Mouse (Mus musculus) cerebellum, adult 9-10 months (tissue): Measurements from ENCODE around the gene Mief1.

Experiments
- DNase-seq: peaks from one replicate; pipeline ENCODE4 v3.0.0; 2022

The Mief1 gene

GRCm38 (mm10) chr15:80263610-80264575 is 30.1 kb downstream of the Mief1 start, which contains the start of gene Rps19bp1:
Gene Rps19bp1 (minus strand): TSS chr15:80264315.
- DNase-seq = peak; percentile 84

DNA sequence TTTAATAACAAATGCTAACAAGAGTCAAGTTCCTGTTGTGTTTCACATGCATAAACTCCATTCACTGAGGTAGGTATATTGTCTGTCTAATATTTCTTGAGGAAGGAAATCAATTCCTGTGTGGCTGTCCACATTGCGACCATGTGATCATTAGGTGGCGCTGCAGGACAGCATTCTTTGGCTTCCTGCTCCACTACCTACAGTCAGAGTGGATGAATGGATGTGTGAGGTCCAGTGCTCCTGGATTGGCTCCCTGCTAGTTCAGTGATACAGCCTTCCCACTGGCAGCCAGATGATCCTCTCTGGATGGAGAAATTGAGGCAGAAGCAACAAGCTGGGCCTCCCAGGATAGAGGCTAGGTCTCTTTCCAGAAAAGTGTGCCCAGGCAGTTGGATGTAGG is 32.5 kb downstream of the Mief1 start:
- peak; percentile 93 for DNase-seq

DNA sequence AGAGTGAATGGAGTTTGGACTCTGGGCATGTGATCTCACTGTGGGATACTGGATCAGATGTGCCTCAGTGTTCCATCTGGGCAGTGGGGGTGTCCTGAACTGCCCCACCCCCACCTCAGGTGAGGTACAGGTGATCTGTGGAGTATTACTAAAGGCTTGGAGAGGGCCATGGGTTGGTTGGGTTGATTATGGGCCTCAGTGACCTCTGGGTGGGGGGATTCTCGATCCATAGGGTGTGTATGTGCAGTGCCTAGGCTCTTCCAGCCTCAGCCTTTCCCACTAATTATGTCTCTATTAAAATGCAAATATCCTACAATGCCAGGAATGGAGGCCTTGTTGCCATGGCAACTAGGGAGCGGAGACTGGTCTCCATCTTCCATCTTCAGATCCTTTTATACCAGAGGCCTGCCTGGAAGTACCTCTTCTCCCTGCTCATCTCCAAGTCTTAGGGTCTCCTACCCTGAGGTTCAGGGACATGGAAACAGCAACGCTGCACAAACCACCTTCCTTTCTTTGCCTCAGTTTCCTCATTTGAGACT is 38.1 kb downstream of the Mief1 start:
- no peak for DNase-seq

DNA sequence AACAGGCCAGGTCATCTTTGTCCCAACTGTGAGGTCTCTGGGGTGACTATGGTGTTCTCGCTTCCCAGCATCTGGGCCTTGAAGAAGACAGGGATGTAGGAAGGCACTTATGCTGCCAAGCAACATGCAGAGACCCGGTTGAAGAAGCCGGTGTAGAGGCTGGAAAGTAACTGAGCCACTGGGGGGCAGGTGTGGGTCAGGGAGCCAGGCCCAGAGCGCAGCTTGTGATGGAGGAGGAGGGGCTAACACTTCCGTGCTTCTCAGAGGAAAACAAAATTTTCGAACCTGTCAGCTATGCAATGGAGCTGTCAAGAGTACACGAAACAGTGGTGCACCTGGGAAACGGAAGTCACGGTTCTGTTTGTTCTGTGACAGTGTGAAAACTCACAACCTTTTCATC is 43.3 kb downstream of the Mief1 start:
- peak; percentile 72 for DNase-seq

- DNase-seq = no peak
These were observed 43.8 kb downstream of the Mief1 start for GRCm38 (mm10) chr15:80277625-80278024.

DNA sequence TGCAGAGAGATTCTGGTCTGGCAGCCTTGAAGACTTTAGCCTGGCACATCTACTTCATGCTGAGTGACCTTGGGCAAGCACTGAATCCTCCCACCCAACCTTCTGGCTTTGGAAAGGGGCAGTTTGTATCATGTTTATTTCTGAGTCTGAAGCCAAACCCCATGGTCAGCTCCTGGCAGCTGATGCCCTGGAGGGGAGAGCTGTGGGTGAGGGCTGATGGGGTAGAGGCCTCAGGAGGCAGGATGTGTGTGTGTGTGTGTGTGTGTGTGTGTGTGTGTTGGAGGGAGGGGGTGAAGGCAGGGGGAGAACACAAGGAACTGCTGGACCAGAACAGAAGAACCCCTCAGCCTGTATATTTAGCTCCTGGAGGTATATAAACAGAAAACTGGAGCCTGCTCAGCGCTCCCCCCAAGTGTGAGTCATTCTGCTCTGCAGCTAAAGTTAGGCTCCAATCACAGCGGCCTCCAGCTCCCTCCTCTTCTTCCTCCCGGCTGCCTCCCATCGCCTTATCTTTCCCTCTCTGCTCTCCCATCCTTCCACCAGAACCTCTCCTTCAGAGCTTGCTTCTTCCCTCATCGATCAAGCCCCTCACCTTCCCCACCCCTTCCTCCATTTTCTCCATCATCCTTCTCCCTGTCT is 44.4 kb downstream of the Mief1 start:
- DNase-seq = peak; percentile 82

DNA sequence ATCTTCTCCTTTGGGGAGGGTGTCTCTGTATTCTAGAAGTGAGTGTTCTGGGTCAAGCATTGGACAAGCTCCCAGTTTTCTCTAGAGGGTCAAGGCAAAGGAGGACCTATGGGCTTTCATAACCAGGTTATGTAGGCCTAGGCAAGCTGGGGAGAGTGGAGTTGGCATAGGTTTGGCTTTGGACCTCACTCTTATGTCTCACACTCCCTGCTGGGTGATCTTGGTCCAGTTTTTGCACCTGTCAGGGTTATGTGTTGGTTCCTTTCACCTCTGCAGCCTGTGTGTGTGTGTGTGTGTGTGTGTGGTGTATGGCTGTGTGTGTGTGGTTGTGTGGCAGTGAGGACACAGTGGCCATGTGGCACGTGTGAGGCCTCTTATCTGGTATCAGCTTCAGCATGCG is 45.2 kb downstream of the Mief1 start:
- no peak for DNase-seq

DNA sequence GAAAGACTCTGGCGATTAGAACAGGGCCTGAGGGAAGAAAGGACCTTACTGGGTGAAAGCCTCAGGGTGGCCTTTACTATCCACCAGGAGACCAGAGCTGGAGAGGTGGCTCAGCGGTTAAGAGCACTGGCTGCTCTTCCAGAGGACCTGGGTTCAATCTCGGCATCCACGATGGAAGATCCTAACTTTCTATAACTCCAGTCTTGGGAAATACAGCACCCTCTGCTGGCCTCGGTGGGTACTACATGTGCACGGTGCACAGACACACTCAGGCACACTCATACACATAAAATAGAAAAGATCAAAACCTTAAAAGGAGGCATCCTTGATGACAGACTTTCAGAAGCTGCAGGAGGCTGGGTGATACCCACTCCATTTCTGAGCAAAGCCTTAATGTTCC is 46.8 kb downstream of the Mief1 start:
- no peak for DNase-seq

DNA sequence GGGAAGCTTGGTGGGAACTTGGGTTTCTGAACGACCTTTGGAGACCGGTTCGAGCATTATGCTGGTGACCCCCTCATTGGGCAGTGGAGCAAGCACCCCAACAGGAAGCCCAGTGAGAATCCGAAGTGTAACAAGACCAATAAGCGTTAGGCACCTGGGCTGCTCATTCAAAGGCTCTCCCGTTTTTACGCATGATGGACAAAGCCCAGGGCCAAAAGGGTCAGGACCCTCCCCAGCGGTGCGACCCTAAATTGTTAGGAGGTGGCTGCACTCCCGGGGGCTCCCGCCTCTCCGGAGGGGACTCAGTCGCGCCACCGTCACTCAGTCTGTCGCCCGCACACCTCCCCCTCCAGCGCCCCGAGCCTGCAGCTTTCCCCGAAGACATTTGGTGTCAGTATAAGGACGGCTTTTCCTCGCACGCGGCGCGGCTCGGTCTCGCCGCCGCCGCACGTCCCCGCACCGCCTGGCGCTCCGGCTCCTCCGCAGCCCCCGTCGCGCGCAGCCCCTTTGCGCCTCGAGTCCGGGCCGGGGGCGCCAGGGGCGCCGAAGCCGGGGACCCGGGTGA is 53.1 kb downstream of the Mief1 start, which contains the start of gene Cacna1i:
Cacna1i (plus strand) TSS at position 388 of the 565 bp plus-strand sequence.
- DNase-seq = peak; percentile 80

DNA sequence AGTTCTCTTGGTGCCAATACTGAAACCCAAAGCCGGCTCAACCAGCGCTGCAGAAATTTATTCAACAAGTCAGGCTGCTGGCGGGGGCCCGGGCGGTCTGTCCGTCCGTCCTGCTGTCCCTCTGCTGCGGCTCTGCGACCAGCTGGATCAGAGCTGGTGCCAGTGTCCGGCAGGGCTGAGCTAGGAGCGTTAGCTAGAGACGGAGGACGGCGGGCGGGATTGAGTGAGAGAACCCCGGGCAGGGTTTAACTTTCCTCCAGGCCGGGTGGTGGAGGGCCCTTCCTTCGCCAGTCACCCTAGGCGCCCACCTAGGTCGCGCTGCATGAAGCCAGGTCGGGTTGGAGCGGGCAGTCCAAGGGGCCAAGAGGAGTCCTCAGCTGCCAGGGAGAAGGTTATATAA is 54.2 kb downstream of the Mief1 start:
- peak; percentile 73 for DNase-seq

GRCm38 (mm10) chr15:80289436-80289835 is 55.6 kb downstream of the Mief1 start:
- peak; percentile 88 for DNase-seq

DNA sequence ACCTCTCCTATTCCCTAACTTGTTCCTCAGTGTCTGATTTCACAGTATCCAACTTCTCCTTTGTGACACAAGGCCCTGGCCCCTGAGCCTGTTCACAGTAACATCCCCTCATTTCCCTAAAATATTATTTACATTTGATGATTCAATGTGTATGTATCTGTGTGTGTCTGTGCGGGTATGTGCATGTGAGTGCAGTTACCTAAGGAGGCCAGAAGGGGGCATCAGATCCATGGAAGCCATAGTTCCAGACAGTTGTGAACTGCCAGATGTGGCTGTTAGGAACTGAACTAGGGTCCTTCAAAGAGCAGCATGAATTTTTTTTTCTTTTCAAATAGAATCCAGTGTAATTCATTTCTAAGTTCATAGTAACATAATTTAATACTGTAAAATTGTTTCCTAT is 63.3 kb downstream of the Mief1 start:
- no peak for DNase-seq
